Mouse (Mus musculus) MEL (cell line): Measurements from ENCODE around the gene Sowahb.

Experiments used
- CTCF ChIP-seq, 3 experiments: IDR thresholded peaks in 2 of 3; conservative IDR thresholded peaks in 1 of 3; 2 replicates each; pipeline ENCODE4 v1.5.1; 2011 to 2012; ENCODE audit warnings: low read length in 3 of 3, low read depth in 2 of 3, mild to moderate bottlenecking in 2 of 3, improper control_type of control experiment in 1 of 3, inconsistent platforms in 1 of 3, mixed read lengths in 1 of 3, moderate library complexity in 1 of 3; ENCODE audit not compliant: control insufficient read depth in 1 of 3, insufficient read depth in 1 of 3, poor library complexity in 1 of 3, severe bottlenecking in 1 of 3
- ELF1 ChIP-seq: IDR thresholded peaks from 2 replicates; pipeline ENCODE4 v1.6.1; 2014; ENCODE audit warnings: low read depth, mild to moderate bottlenecking, inconsistent platforms, low read length, improper control_type of control experiment, moderate library complexity
- EP300 ChIP-seq, 2 experiments: IDR thresholded peaks; 2 replicates each; pipeline ENCODE4 v1.6.1; 2011; ENCODE audit warnings: improper control_type of control experiment in 2 of 2, low read length in 2 of 2, low read depth in 1 of 2, mild to moderate bottlenecking in 1 of 2
- MAZ ChIP-seq: IDR thresholded peaks from 2 replicates; pipeline ENCODE4 v1.6.1; 2012; ENCODE audit warnings: low read depth, mild to moderate bottlenecking, inconsistent platforms, low read length, improper control_type of control experiment
- MYB ChIP-seq: IDR thresholded peaks from 2 replicates; pipeline ENCODE4 v1.6.1; 2011; ENCODE audit warnings: mild to moderate bottlenecking, low read depth, low read length, improper control_type of control experiment
- NRF1 ChIP-seq: IDR thresholded peaks from 2 replicates; pipeline ENCODE4 v1.6.1; 2014; ENCODE audit warnings: low read depth, mild to moderate bottlenecking, inconsistent platforms, low read length, improper control_type of control experiment, moderate library complexity; ENCODE audit not compliant: poor library complexity, insufficient read depth, severe bottlenecking
- POLR2A ChIP-seq, 2 experiments: IDR thresholded peaks; 2 replicates each; pipeline ENCODE4 v1.6.1; 2011 to 2012; ENCODE audit warnings: low read length in 2 of 2, mild to moderate bottlenecking in 2 of 2, control low read depth in 1 of 2, improper control_type of control experiment in 1 of 2, low read depth in 1 of 2, moderate library complexity in 1 of 2; ENCODE audit not compliant: control insufficient read depth in 1 of 2, insufficient read depth in 1 of 2, poor library complexity in 1 of 2
- POLR2AphosphoS2 ChIP-seq: IDR thresholded peaks from 2 replicates; pipeline ENCODE4 v1.6.1; 2011; ENCODE audit warnings: low read length, improper control_type of control experiment
- POLR2AphosphoS5 ChIP-seq: IDR thresholded peaks from 2 replicates; pipeline ENCODE4 v1.6.1; 2012; ENCODE audit warnings: low read depth, borderline replicate concordance, mild to moderate bottlenecking, inconsistent platforms, low read length, moderate library complexity, mixed read lengths
- RCOR1 ChIP-seq: IDR thresholded peaks from 2 replicates; pipeline ENCODE4 v1.6.1; 2012; ENCODE audit warnings: low read depth, mild to moderate bottlenecking, inconsistent platforms, low read length, improper control_type of control experiment
- SMC3 ChIP-seq: IDR thresholded peaks from 2 replicates; pipeline ENCODE4 v1.6.1; 2011; ENCODE audit warnings: low read depth, low read length, improper control_type of control experiment
- UBTF ChIP-seq: IDR thresholded peaks from 2 replicates; pipeline ENCODE4 v1.6.1; 2012; ENCODE audit warnings: low read depth, mild to moderate bottlenecking, inconsistent platforms, low read length, improper control_type of control experiment, moderate library complexity, borderline replicate concordance; ENCODE audit not compliant: insufficient read depth
- USF1 ChIP-seq: IDR thresholded peaks from 2 replicates; pipeline ENCODE4 v1.6.1; 2014; ENCODE audit warnings: low read depth, mild to moderate bottlenecking, inconsistent platforms, low read length, improper control_type of control experiment, moderate library complexity
- ZNF384 ChIP-seq: IDR thresholded peaks from 2 replicates; pipeline ENCODE4 v1.6.1; 2012; ENCODE audit warnings: low read depth, mild to moderate bottlenecking, inconsistent platforms, low read length, improper control_type of control experiment

- TF ChIP-seq UBTF, result no peak
- TF ChIP-seq POLR2AphosphoS5, result no peak
- TF ChIP-seq CTCF (IDR thresholded peaks at IDR 0.05 in 2 of 3, conservative IDR thresholded peaks at IDR 0.05 in 1 of 3; ENCODE audit: control insufficient read depth in 1 of 3, insufficient read depth in 1 of 3, low read depth in 2 of 3, low read length in 3 of 3, poor library complexity in 1 of 3, severe bottlenecking in 1 of 3), result no peak
- no peak for TF ChIP-seq MAZ
- TF ChIP-seq USF1, result no peak
- TF ChIP-seq POLR2AphosphoS2, result no peak
- TF ChIP-seq POLR2A (IDR thresholded peaks at IDR 0.05; ENCODE audit: control insufficient read depth in 1 of 2, insufficient read depth in 1 of 2, low read depth in 1 of 2, low read length in 2 of 2, poor library complexity in 1 of 2), result no peak
- no peak for TF ChIP-seq RCOR1
- TF ChIP-seq NRF1, result no peak
- no peak for TF ChIP-seq ZNF384
- TF ChIP-seq ELF1, result no peak
- TF ChIP-seq SMC3, result no peak
- TF ChIP-seq MYB, result no peak
- TF ChIP-seq EP300 (IDR thresholded peaks at IDR 0.05; ENCODE audit: low read depth in 1 of 2, low read length in 2 of 2), result no peak
These were observed 50.0 kb downstream of the Sowahb start for GRCm38 (mm10) chr5:92994861-92995260.
